Mouse (Mus musculus) embryonic fibroblast, embryonic 13.5 days (primary cell): Measurements from ENCODE around the gene Plce1.

ENCODE experiments used
- CTCF ChIP-seq: IDR thresholded peaks from 2 replicates; pipeline ENCODE4 v1.5.1; 2011; ENCODE audit warnings: mild to moderate bottlenecking, control low read depth, low read length, moderate library complexity, borderline replicate concordance; ENCODE audit not compliant: insufficient read depth
- POLR2A ChIP-seq: IDR thresholded peaks from 2 replicates; pipeline ENCODE4 v1.6.1; 2011; ENCODE audit warnings: low read depth, mild to moderate bottlenecking, control low read depth, low read length, moderate library complexity

GRCm38 (mm10) chr19:38582861-38583260 lies 102.0 kb downstream of the Plce1 start:
- TF ChIP-seq CTCF (no peak), POLR2A (no peak)
